Mouse (Mus musculus) cerebellum, postnatal 14 days (tissue): Measurements from ENCODE around the gene Apol7c.
A peak's percentile ranks its signal among the peaks of the same experiment; 100 is the strongest.
"Not testable (repeated sequence)": the region's sequence is repeated elsewhere in the genome, so short reads cannot be mapped to it uniquely, and the experiment has no call there.

Source experiments
- DNase-seq, 2 experiments: peaks; one replicate each; pipeline ENCODE4 v3.0.0; 2021; ENCODE audit warnings: mixed read lengths in 2 of 2

Gene Apol7c

DNA sequence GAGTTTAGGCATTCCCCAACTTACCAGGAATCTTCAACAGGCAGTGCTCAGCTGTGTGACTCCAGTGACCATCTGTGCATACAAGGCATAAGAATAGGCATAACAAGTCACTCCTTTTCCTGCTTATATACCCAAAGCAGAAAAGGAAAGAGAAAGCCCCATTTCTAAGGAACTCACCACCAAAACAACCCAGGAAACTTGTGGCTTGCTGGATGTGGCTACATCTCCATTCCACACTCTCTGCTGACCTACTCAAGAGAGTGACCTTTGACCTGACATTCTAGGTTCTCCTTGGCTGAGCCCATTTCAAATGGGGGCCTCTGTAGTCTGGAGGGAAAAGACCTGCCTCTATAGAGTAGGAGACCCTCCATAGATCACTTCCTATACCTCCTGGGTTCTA lies at the start of gene Apol7c:
Gene Apol7c, minus strand, starts transcription at position 101 of the 400 bp plus-strand sequence.
- no peak for DNase-seq

DNA sequence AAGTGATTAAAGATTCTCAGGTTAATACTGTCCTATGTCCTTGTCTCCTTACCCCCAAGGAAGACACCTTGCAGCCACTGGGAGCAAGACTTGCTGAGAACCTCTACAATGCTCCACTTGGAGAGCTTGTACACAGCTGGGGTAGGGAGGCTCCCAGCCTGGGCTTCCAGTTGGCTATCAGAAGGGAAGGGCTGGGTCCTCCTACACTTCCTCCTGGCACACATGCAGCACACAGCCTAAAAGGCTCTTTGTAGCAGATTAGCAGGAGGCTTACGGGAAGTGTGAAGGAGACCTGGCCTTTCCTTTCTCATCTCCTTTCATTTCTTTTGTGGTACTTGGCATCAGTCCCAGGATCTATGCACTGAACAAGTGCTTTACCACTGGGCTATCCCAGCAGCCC lies 48.6 kb upstream of the Apol7c start:
- no peak for DNase-seq

DNA sequence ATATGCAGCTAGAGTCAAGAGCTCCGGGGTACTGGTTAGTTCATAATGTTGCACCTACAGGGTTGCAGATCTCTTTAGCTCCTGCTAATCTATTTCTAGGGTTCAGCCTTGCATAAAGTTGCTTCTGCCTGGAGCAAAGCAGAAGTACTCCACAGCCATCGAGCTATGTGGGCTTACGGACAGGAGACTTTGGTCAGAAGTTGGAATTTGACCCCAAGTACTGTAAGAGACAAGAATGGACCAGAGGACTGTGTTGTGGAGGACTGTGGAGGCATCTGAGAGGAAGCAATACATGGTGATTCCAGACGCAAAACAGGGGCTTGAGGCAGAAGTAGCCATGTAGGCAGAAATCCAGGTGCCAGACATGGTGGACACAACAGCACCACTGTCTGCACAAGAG lies 46.2 kb upstream of the Apol7c start:
- no peak for DNase-seq

DNA sequence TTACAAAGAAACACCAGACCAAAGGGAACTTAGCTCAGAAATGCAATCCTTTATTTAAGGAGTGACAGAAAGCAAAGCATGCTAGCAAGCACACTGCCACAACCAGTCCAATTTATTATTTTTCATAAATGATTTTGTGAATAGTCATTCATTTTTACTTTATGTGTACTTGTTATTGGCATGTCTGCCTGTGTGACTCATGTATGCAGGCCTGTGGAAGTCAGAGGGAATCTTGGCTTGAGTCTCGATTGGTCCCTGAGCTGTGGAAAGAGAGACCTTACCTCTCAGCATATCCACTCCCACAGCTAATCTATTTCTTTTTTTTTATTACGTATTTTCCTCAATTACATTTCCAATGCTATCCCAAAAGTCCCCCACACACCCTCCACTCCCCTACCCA lies 45.7 kb upstream of the Apol7c start:
- DNase-seq: no peak

DNA sequence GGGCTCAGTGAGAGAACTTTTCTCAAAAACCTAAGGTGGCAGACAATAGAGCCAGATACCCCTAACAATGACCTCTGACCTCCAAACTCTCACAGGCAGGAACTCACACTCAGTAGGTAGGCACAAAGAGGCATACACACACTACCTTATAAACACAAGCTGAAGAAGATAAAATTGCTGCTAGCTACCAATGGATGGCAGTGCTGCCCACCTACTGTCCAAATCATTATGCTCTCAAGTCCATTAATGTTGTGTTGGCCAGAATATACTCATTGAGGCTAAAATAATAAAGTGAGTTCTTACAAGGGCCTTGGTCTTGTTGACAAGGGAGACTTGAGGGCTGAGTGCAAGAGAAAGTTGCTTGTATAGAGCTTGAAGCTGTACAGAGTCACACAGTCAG lies 30.1 kb upstream of the Apol7c start:
- no peak for DNase-seq

DNA sequence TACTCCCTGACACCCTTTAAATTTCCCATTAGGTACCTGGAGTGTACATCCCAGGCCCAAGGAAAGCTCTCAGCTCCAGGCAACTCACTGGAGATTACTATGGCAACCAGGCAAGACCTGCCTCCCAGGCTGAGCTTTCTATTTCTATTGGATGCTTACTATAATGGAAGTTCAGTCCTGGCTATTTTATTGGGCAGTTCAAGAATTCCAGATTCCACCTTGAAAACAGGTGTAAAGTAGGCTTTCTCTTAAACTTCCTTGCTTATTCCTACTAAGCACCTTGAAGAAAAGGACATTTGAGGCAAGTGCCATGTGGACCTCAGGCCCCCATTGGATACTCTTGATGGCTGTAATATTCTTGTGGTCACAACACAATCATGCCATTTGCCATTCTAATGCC lies 28.7 kb upstream of the Apol7c start, which contains the start of gene 1700025B11Rik:
Gene 1700025B11Rik, minus strand, starts transcription at position 101 of the 400 bp plus-strand sequence.
- no peak for DNase-seq

DNA sequence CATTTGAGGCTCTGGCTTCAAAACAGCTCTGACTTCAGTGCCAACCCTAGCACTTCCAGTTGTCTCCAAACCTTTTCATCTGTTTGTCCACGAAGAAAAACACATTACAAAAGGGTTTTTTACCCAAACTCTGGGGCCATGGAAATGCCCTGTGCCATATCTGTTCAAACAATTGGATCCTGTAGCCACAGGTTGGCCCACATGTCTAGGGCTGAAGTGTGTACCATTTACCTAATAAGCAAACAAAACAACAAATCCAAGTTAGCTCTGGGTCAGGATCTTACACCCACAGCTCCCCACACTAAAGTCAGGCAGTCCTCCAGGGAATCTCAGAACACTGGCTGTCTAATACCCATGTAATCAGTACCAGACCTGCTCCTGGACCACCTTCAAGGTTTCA lies 6.1 kb upstream of the Apol7c start:
- not testable (repeated sequence) for DNase-seq

DNA sequence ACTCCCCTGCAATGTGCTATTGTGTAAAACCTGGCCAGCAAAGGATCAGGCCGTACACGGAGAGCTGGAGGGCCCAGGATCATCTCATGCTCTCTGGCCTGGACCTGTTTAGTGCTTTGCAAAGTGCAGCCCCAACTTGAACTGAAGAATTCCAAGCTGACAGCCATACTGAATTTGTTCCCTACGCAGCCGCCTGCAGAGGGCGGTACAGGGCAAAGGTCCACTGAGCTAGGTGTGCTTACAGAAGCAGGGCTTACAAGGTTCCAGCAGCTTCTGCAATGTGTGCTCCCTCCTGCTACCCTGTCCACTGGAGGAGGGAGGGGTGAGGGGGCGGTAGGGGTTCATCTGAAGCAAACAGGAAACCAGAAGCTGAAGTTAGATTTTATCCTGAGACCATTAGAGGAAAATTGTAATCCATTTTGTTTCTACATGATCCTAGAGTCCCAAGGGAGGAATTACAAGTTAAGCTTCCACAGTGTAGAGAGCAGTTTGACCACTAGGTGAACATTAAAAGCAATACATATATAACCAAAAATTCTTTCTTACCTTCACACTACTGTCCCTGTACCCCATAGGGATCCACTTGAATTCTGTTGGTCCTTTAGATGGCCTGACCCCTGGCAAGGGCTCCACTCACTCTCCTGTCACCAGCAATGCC lies 9.8 kb downstream of the Apol7c start:
- peak; percentile 53 to 76 for DNase-seq

DNA sequence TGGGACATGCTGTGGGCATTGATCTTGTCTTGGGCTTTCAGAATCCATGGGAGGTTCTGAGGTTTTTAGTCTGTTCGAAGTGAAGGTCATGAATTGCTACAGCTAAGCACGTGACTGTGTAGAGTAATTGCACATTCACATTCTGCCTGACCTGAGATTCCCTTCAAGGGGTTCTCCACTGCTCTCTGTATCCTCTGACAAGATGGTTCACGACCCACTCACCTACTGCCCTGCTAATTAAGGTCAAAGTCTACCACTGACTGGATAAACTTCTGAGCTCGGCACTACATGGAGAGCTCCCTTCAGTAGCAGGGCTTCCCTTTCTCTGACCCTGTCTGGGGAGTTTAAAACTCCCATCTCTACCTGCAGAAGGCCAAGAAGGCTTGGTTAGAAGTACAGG lies 12.5 kb downstream of the Apol7c start:
- DNase-seq: not testable (repeated sequence)

DNA sequence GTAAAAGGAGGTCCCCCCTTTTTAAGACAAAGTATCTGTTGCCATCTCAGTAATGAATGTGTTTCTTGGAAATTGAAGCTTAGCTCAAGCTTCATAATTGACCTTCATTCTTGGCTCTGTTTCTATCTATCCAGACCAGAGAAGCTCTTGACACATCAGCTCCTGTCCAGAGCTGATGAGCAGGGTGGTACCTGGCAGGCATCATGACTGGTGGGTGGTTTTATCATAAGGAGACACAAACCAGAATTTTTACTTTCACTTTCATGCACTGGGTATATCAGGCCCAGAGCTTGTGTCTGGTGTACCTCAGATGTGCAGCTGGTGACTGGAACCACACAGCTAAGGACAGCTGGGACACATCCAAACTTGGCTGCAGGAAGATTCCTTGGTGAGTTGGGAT lies 25.1 kb downstream of the Apol7c start, which contains the start of gene Apol11a:
Gene Apol11a, plus strand, starts transcription at position 306 of the 400 bp plus-strand sequence.
- DNase-seq: peak in 1 of 2 experiments; percentile 3

DNA sequence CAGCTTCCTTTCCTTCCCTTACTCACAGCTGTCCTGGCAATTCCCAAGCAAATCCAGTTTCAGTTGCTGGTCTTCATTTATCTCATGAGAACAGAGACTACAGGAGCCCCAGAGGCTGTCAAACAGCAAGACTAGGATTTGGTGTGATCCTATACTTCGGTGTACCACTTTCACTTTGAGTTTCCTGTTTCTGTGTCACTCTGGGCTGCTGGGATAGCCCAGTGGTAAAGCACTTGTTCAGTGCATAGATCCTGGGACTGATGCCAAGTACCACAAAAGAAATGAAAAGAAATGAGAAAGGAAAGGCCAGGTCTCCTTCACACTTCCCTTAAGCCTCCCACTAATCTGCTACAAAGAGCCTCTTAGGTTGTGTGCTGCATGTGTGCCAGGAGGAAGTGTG lies 38.4 kb downstream of the Apol7c start:
- DNase-seq: not testable (repeated sequence)

DNA sequence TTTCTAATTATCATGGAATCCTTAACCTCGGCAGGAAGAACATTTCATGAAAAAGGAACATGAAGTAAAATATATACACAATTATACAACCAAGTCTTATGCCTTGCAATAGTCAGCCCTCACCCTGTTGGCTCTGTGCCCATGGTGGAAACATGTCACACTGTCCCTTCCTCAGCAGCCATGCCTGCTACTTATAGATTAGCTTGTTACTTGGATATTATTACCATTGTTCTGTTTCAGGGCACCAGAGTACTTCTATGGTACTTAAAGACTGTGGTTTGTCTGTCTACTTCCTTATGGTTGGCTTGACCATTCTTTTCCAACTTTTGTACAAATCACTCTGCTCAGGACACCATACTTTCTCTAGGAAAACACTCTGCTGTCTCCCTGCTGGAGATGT lies 39.9 kb downstream of the Apol7c start:
- DNase-seq: not testable (repeated sequence)

DNA sequence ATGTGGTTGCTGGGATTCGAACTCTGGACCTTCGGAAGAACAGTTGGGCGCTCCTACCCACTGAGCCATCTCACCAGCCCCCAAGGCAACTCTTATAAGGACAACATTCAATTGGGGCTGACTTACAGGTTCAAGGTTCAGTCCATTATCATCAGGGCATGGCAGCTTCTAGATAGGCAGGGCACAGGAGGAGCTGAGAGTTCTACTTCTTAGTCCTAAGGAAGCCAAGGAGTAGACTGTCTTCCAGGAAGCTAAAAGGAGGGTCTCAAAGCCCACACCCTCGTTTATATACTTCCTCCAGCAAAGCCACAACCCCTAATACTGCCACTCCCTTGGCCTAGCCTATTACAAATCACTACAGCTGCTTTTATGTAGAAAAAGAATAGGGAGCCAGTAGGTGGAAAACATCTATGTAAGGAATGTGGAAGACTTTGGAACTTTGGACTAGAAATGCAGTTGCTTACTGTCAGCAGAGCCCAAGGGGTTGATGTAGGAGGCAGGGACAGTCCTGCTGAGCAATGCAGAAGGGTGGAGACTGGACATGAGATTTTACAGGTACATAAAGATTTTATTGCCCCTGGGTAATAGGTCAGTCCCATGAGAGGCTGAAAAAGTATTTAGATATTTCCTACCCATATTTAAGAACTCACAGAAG lies 50.8 kb downstream of the Apol7c start:
- no peak for DNase-seq

DNA sequence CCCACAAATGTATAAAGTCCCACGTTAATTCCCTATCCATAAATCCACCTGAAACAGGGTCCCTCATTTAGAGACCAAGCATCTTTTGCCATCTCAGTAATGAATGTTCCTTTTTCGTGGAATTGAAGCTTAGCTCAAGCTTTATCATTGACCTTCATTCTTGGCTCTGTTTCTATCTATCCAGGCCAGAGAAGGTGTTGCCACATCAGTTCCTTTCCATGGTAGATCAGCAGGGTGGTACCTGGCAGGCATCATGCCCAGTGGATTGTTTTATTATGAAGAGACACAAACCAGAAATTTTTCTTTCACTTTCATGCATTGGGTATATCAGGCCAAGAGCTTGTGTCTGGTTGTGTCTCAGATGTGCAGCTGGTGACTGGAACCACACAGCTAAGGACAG lies 56.4 kb downstream of the Apol7c start, which contains the start of gene Apol10a:
Gene Apol10a, plus strand, starts transcription at position 355 of the 400 bp plus-strand sequence.
- DNase-seq: not testable (repeated sequence)
